Mouse (Mus musculus) activated CD4-positive, CD25-positive, alpha-beta regulatory T cell, adult 4 months (primary cell): Measurements from ENCODE around the gene Spag9. TPM values are rescaled to one million over a fixed set of nuclear protein-coding genes. Genes with fewer than 3 reads are reported as not detected.
A peak's percentile ranks its signal among the peaks of the same experiment; 100 is the strongest.

Source experiments
- ATAC-seq: one replicate; pipeline ENCODE4 v1.8.0; 2017
- polyA plus RNA-seq, 2 experiments: library from polyadenylated mRNA; unstranded; fragments of 100-300 nt; shearing (Covaris generic); gene quantifications; one replicate each; pipeline ENCODE4 v1.2.1; 2017

Spag9 gene
- polyA plus RNA-seq, 2 experiments from 2014 or later = 17.2 to 18.7 TPM

- peak; percentile 69 for ATAC-seq
Measured at GRCm38 (mm10) chr11:94160443-94161266, 164.8 kb downstream of the Spag9 start.

- ATAC-seq = no peak
Measured at GRCm38 (mm10) chr11:94161267-94161646, 165.4 kb downstream of the Spag9 start.

GRCm38 (mm10) chr11:94161867-94162581, 166.1 kb downstream of the Spag9 start:
- no peak for ATAC-seq

- ATAC-seq = no peak
Measured at GRCm38 (mm10) chr11:94163005-94163767, 167.3 kb downstream of the Spag9 start.

DNA sequence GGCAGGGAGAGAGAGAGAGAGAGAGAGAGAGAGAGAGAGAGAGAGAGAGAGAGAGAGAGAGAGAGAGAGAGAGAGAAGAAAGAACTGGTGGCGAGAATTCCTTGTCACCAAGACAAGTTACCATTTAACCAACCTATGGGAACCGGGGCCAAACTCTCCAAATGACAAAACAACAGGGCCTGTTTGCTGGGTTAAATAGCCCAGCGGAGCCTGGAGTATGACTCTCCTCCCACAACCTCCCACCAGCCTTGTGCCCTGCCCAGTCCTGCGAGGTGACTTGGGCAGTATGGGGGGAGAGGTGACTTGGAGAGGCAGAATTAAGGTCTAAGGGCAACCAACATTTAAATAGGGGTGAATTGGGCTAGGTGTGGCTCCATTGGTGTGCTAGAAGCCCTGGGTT, 169.9 kb downstream of the Spag9 start:
- ATAC-seq = no peak

DNA sequence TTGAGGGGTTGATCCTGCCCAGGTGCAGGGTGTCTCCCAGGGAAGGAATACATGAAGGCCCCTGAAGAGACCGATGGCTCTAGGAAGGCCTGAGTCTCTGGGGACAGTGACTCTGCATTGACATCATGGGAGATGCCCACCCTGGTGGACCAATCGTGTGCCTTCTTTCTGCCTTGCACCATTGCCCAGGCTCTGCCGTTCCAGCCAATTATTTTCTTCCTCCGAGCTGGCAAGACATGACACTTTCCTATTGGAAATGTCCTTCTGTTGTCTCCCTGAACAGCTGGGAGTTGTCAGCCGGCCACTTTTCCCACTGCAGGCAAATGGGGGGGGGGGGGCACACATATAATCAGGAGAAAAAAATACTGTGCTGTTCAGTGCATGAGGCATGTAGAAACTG, 172.3 kb downstream of the Spag9 start:
- no peak for ATAC-seq

GRCm38 (mm10) chr11:94169596-94169995, 173.7 kb downstream of the Spag9 start:
- ATAC-seq = peak; percentile 36

- ATAC-seq = no peak
Measured at GRCm38 (mm10) chr11:94171691-94172090, 175.8 kb downstream of the Spag9 start.

GRCm38 (mm10) chr11:94172186-94172585, 176.3 kb downstream of the Spag9 start:
- ATAC-seq = no peak

- ATAC-seq = no peak
Measured at GRCm38 (mm10) chr11:94173726-94174146, 177.8 kb downstream of the Spag9 start.

- ATAC-seq = no peak
Measured at GRCm38 (mm10) chr11:94175288-94175687, 179.4 kb downstream of the Spag9 start.

Other genes with a start within 250 kb of the Spag9 start
- 10 to 100 TPM; 15.5 to 16.5 TPM for gene Utp18, start 110.3 kb upstream of the Spag9 start, polyA plus RNA-seq
- 10 to 100 TPM; 24.9 to 27.0 TPM for gene Mbtd1, start 110.2 kb upstream of the Spag9 start, polyA plus RNA-seq
- gene Nme2, start 39.8 kb upstream of the Spag9 start, polyA plus RNA-seq = 100 to 1,000 TPM; 149 to 492 TPM
- 100 to 1,000 TPM in 1 of 2 experiments, 10 to 100 TPM in 1; 19.2 to 305 TPM for gene Gm20390, start 27.8 kb upstream of the Spag9 start, polyA plus RNA-seq
- 100 to 1,000 TPM; 144 to 327 TPM for gene Nme1, start 27.6 kb upstream of the Spag9 start, polyA plus RNA-seq
- gene Tob1, start 215.4 kb downstream of the Spag9 start, polyA plus RNA-seq = 1 to 10 TPM; 5.3 to 5.8 TPM
- 1 to 10 TPM in 1 of 2 experiments, under 1 TPM in 1; 0.65 to 1.0 TPM for gene Wfikkn2, start 249.9 kb downstream of the Spag9 start, polyA plus RNA-seq